Mouse (Mus musculus) midbrain, embryonic 14.5 days (tissue): ENCODE data around the gene Galnt18. TPM values are rescaled to one million over a fixed set of nuclear protein-coding genes. Genes with fewer than 3 reads are reported as not detected.

Experiments used
- ATAC-seq: fragments of 200-750 bp; cut with Nextera tagmentation; 2 replicates; pipeline ENCODE4 v1.8.0; 2017; ENCODE audit warnings: moderate number of reproducible peaks, moderate library complexity; ENCODE audit not compliant: low FRiP score, low TSS enrichment
- DNase-seq: peaks from one replicate; pipeline ENCODE4 v3.0.0-alpha.2; 2015
- H3K27ac ChIP-seq: fragments of 300-500 bp; sonication (generic); replicated peaks from 2 replicates; pipeline ENCODE4 v1.5.1; 2014; ENCODE audit warnings: mild to moderate bottlenecking, low read depth, low read length, moderate library complexity
- H3K27me3 ChIP-seq: fragments of 300-500 bp; sonication (generic); 2 replicates; pipeline ENCODE4 v1.6.1; 2014; ENCODE audit warnings: low read length, control low read depth, mixed read lengths; ENCODE audit not compliant: control insufficient read depth, insufficient read depth
- H3K36me3 ChIP-seq: fragments of 300-500 bp; sonication (generic); 2 replicates; pipeline ENCODE4 v1.6.1; 2014; ENCODE audit warnings: low read length, control low read depth; ENCODE audit not compliant: control insufficient read depth, insufficient read depth
- H3K4me1 ChIP-seq: fragments of 300-500 bp; sonication (generic); 2 replicates; pipeline ENCODE4 v1.6.1; 2014; ENCODE audit warnings: mild to moderate bottlenecking, antibody characterized with exemption, low read length, control low read depth; ENCODE audit not compliant: control insufficient read depth, insufficient read depth
- H3K4me2 ChIP-seq: fragments of 300-500 bp; sonication (generic); 2 replicates; pipeline ENCODE4 v1.6.1; 2014; ENCODE audit warnings: mild to moderate bottlenecking, low read length, moderate library complexity
- H3K4me3 ChIP-seq: fragments of 300-500 bp; sonication (generic); replicated peaks from 2 replicates; pipeline ENCODE4 v1.5.1; 2014; ENCODE audit warnings: low read depth, low read length
- H3K9ac ChIP-seq: fragments of 300-500 bp; sonication (generic); replicated peaks from 2 replicates; pipeline ENCODE4 v1.6.1; 2014; ENCODE audit warnings: mild to moderate bottlenecking, low read length, moderate library complexity
- H3K9me3 ChIP-seq: fragments of 300-500 bp; sonication (generic); 2 replicates; pipeline ENCODE4 v1.6.1; 2016; ENCODE audit warnings: low read length, control low read depth, mixed read lengths; ENCODE audit not compliant: control insufficient read depth
- WGBS: fragments of 180-500 bp; shearing (Covaris S2); extraction: QIAGEN DNeasy Blood & Tissue Kit; methylation state at CpG from one replicate; pipeline ENCODE4 v1.1.7; 2014; 5-methylcytosine and 5-hydroxymethylcytosine counted together
- polyA plus RNA-seq: library from polyadenylated mRNA; unstranded; fragments of >200 nt; fragmentation: Nextera tagmentation; extraction: Ambion mirVana; gene quantifications from 2 replicates; pipeline ENCODE4 v1.2.1, GENCODE M21; 2014

Gene Galnt18
- polyA plus RNA-seq, 1 experiment from 2014 or later, result 11.9 TPM

GRCm38 (mm10) chr7:111654526-111654925, 125.3 kb downstream of the Galnt18 start:
- Histone ChIP-seq H3K4me3 (no peak overlapping the region), H3K36me3 (no peaks in the 10 kb centered on the region), H3K9ac (no peak overlapping the region), H3K27ac (no peak overlapping the region), H3K4me2 (no peak overlapping the region), H3K9me3 (no peaks in the 10 kb centered on the region), H3K4me1 (no peaks in the 10 kb centered on the region), H3K27me3 (no peaks in the 10 kb centered on the region)
- DNase-seq, result no peak
- ATAC-seq, result no peak

- H3K9ac ChIP-seq, result no peak overlapping the region
- H3K27me3 ChIP-seq, result no peaks in the 10 kb centered on the region
- H3K4me1 ChIP-seq, result no peaks in the 10 kb centered on the region
- DNase-seq, result no peak
- H3K4me2 ChIP-seq, result no peak overlapping the region
- H3K9me3 ChIP-seq, result no peaks in the 10 kb centered on the region
- H3K27ac ChIP-seq, result no peak overlapping the region
- H3K36me3 ChIP-seq, result no peaks in the 10 kb centered on the region
- ATAC-seq, result no peak
- H3K4me3 ChIP-seq, result no peak overlapping the region
Observed at GRCm38 (mm10) chr7:111644362-111644761, 135.4 kb downstream of the Galnt18 start.

GRCm38 (mm10) chr7:111638899-111639298, 140.9 kb downstream of the Galnt18 start:
- DNase-seq (no peak), ATAC-seq (no peak)
- Histone ChIP-seq H3K4me2 (no peak overlapping the region), H3K36me3 (no peaks in the 10 kb centered on the region), H3K9ac (no peak overlapping the region), H3K27ac (no peak overlapping the region), H3K4me1 (0 out of 2 replicates have a peak, but pooled peaks cover 5% of the 10 kb centered on the region), H3K27me3 (no peaks in the 10 kb centered on the region), H3K4me3 (no peak overlapping the region), H3K9me3 (no peaks in the 10 kb centered on the region)
- WGBS, result 66% methylated on average over 2 of the region's 2 CpGs

- Histone ChIP-seq H3K9me3 (no peaks in the 10 kb centered on the region), H3K4me1 (0 out of 2 replicates have a peak, but pooled peaks cover 5% of the 10 kb centered on the region), H3K4me3 (no peak overlapping the region), H3K4me2 (no peak overlapping the region), H3K36me3 (no peaks in the 10 kb centered on the region), H3K27ac (no peak overlapping the region), H3K9ac (no peak overlapping the region), H3K27me3 (no peaks in the 10 kb centered on the region)
- DNase-seq, result no peak
- WGBS, result 81% methylated on average over 5 of the region's 5 CpGs
- no peak for ATAC-seq
Observed at GRCm38 (mm10) chr7:111638465-111638864, 141.3 kb downstream of the Galnt18 start.

- H3K27me3 ChIP-seq, result no peaks in the 10 kb centered on the region
- DNase-seq (peak; percentile 14), ATAC-seq (no peak)
- 0 out of 2 replicates have a peak, but pooled peaks cover 5% of the 10 kb centered on the region for H3K4me1 ChIP-seq
- no peaks in the 10 kb centered on the region for H3K36me3 ChIP-seq
- 74% methylated on average over 2 of the region's 2 CpGs for WGBS
- no peaks in the 10 kb centered on the region for H3K9me3 ChIP-seq
- no peak overlapping the region for H3K4me3 ChIP-seq
- H3K9ac ChIP-seq, result no peak overlapping the region
- H3K4me2 ChIP-seq, result no peak overlapping the region
- H3K27ac ChIP-seq, result no peak overlapping the region
Observed at GRCm38 (mm10) chr7:111637866-111638448, 141.8 kb downstream of the Galnt18 start.

GRCm38 (mm10) chr7:111636503-111636902, 143.3 kb downstream of the Galnt18 start:
- Histone ChIP-seq H3K27ac (no peak overlapping the region), H3K27me3 (no peaks in the 10 kb centered on the region), H3K36me3 (no peaks in the 10 kb centered on the region), H3K9ac (no peak overlapping the region), H3K4me1 (0 out of 2 replicates have a peak, but pooled peaks cover 5% of the 10 kb centered on the region), H3K4me2 (no peak overlapping the region), H3K4me3 (no peak overlapping the region), H3K9me3 (no peaks in the 10 kb centered on the region)
- WGBS, result 70% methylated on average over 5 of the region's 5 CpGs
- DNase-seq, result no peak
- ATAC-seq, result no peak

- Histone ChIP-seq H3K9me3 (no peaks in the 10 kb centered on the region), H3K4me2 (no peak overlapping the region), H3K4me3 (no peak overlapping the region), H3K36me3 (no peaks in the 10 kb centered on the region), H3K4me1 (no peaks in the 10 kb centered on the region), H3K27me3 (no peaks in the 10 kb centered on the region), H3K27ac (no peak overlapping the region), H3K9ac (no peak overlapping the region)
- DNase-seq (no peak), ATAC-seq (no peak)
- WGBS, result 87% methylated on average over 4 of the region's 4 CpGs
Observed at GRCm38 (mm10) chr7:111631265-111631664, 148.5 kb downstream of the Galnt18 start.

- ATAC-seq, result peak; percentile 34; the same call in 1 of the 2 replicates
- H3K27ac ChIP-seq, result peak overlapping the region; percentile 15; the same call in 1 of the 2 replicates
Observed at GRCm38 (mm10) chr7:111626232-111626631, 153.5 kb downstream of the Galnt18 start.

GRCm38 (mm10) chr7:111625736-111626135, 154.0 kb downstream of the Galnt18 start:
- Histone ChIP-seq H3K4me2 (no peak overlapping the region), H3K9ac (no peak overlapping the region), H3K4me3 (no peak overlapping the region), H3K9me3 (no peaks in the 10 kb centered on the region), H3K27me3 (no peaks in the 10 kb centered on the region), H3K27ac (0 out of 2 replicates have a peak overlapping the region, but pooled peaks have one; percentile 10), H3K4me1 (no peaks in the 10 kb centered on the region), H3K36me3 (no peaks in the 10 kb centered on the region)
- DNase-seq (peak; percentile 45), ATAC-seq (no peak)
- WGBS, result 72% methylated on average over 5 of the region's 5 CpGs

More at GRCm38 (mm10) chr7:111626232-111626631, 153.5 kb downstream of the Galnt18 start:
- no peaks in the 10 kb centered on the region for H3K9me3 ChIP-seq
- WGBS, result 67% methylated on average over 2 of the region's 2 CpGs
- H3K4me3 ChIP-seq, result no peak overlapping the region
- H3K9ac ChIP-seq, result no peak overlapping the region
- H3K4me1 ChIP-seq, result no peaks in the 10 kb centered on the region
- H3K4me2 ChIP-seq, result no peak overlapping the region
- H3K27me3 ChIP-seq, result no peaks in the 10 kb centered on the region
- DNase-seq, result peak; percentile 31
- no peaks in the 10 kb centered on the region for H3K36me3 ChIP-seq
